Mouse (Mus musculus): Measurements from ENCODE around the gene Ifi202b.
"Not testable (repeated sequence)": the region's sequence is repeated elsewhere in the genome, so short reads cannot be mapped to it uniquely, and the experiment has no call there.

DNA sequence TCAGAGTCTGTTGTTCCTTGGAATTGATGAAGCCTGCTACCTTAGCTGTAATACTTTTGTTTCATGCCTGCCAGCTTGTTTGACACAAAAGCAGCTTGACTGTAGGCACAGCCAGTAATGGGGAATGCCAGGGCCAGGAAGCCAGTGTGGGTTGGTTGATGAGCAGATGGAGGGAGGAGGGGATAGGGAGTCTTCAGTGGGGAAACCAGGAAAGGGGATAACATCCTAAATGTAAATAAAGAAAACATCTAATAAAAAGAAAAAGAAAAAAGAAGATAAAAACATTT lies 39.8 kb downstream of the Ifi202b start:
- TF ChIP-seq CTCF (IDR thresholded peaks at IDR 0.05; ENCODE audit: extremely low read depth, insufficient read depth, insufficient read length, insufficient replicate concordance); POLR2A (IDR thresholded peaks at IDR 0.05; ENCODE audit: low read depth, low read length): not testable (repeated sequence)
